Mouse (Mus musculus) heart, embryonic 11.5 days (tissue): ENCODE data around the gene Acot2. TPM values are rescaled to one million over a fixed set of nuclear protein-coding genes. Genes with fewer than 3 reads are reported as not detected.
A peak's percentile ranks its signal among the peaks of the same experiment; 100 is the strongest.
"Not testable (repeated sequence)": the region's sequence is repeated elsewhere in the genome, so short reads cannot be mapped to it uniquely, and the experiment has no call there.

ENCODE experiments used
- ATAC-seq: fragments of 200-750 bp; cut with Nextera tagmentation; replicated peaks from 2 replicates; pipeline ENCODE4 v1.8.0; 2017; ENCODE audit warnings: moderate library complexity; ENCODE audit not compliant: insufficient number of reproducible peaks, low FRiP score, low TSS enrichment
- H3K27ac ChIP-seq: fragments of 300-500 bp; sonication (generic); 2 replicates; pipeline ENCODE4 v1.5.1; 2014; ENCODE audit warnings: mild to moderate bottlenecking, low read depth, low read length
- H3K27me3 ChIP-seq: fragments of 300-500 bp; sonication (generic); 2 replicates; pipeline ENCODE4 v1.6.1; 2014; ENCODE audit warnings: mild to moderate bottlenecking, low read length, mixed read lengths; ENCODE audit not compliant: control insufficient read depth, insufficient read depth
- H3K36me3 ChIP-seq: fragments of 300-500 bp; sonication (generic); 2 replicates; pipeline ENCODE4 v1.6.1; 2014; ENCODE audit warnings: mild to moderate bottlenecking, low read length, moderate library complexity, mixed read lengths; ENCODE audit not compliant: control insufficient read depth, insufficient read depth
- H3K4me1 ChIP-seq: fragments of 300-500 bp; sonication (generic); 2 replicates; pipeline ENCODE4 v1.6.1; 2014; ENCODE audit warnings: low read length; ENCODE audit not compliant: control insufficient read depth, insufficient read depth
- H3K4me2 ChIP-seq: fragments of 300-500 bp; sonication (generic); 2 replicates; pipeline ENCODE4 v1.6.1; 2014; ENCODE audit warnings: mild to moderate bottlenecking, moderate library complexity
- H3K4me3 ChIP-seq: fragments of 300-500 bp; sonication (generic); 2 replicates; pipeline ENCODE4 v1.5.1; 2014; ENCODE audit warnings: low read depth, low read length
- H3K9ac ChIP-seq: fragments of 300-500 bp; sonication (generic); 2 replicates; pipeline ENCODE4 v1.6.1; 2014; ENCODE audit warnings: mild to moderate bottlenecking, low read depth, low read length, moderate library complexity
- H3K9me3 ChIP-seq: fragments of 300-500 bp; sonication (generic); replicated peaks from 2 replicates; pipeline ENCODE4 v1.6.1; 2016; ENCODE audit warnings: low read length; ENCODE audit not compliant: control insufficient read depth
- WGBS: fragments of 180-500 bp; shearing (Covaris S2); extraction: QIAGEN DNeasy Blood & Tissue Kit; methylation state at CpG from one replicate; pipeline ENCODE4 v1.1.7; 2014; ENCODE audit not compliant: insufficient replicate concordance; 5-methylcytosine and 5-hydroxymethylcytosine counted together
- polyA plus RNA-seq: library from polyadenylated mRNA; unstranded; fragments of >200 nt; fragmentation: Nextera tagmentation; extraction: Ambion mirVana; gene quantifications from 2 replicates; pipeline ENCODE4 v1.2.1, GENCODE M21; 2014

The Acot2 gene
- polyA plus RNA-seq, 1 experiment from 2014 or later, result 35.5 TPM

GRCm38 (mm10) chr12:83984752-83985151 lies 2.9 kb upstream of the Acot2 start, which contains the start of gene Heatr4:
Gene Heatr4 (minus strand): TSS chr12:83984852.
- 74% methylated on average over 4 of the region's 4 CpGs for WGBS
- Histone ChIP-seq H3K9me3 (no peaks in the 10 kb centered on the region), H3K36me3 (no peaks in the 10 kb centered on the region; the same call in 1 of the 2 replicates), H3K4me3 (no peak within 1 kb of the TSS), H3K9ac (no peak within 1 kb of the TSS), H3K4me2 (no peak within 1 kb of the TSS), H3K27ac (no peak within 1 kb of the TSS), H3K4me1 (peaks cover 10% of the 10 kb centered on the region), H3K27me3 (no peaks in the 10 kb centered on the region)
- ATAC-seq, result no peak

- no peak for ATAC-seq
- no peaks in the 10 kb centered on the region for H3K27me3 ChIP-seq
- H3K9me3 ChIP-seq, result no peaks in the 10 kb centered on the region
- no peaks in the 10 kb centered on the region; the same call in 1 of the 2 replicates for H3K36me3 ChIP-seq
- peak overlapping the region; percentile 94 for H3K27ac ChIP-seq
- peak overlapping the region; percentile 60 for H3K4me3 ChIP-seq
- peak overlapping the region; percentile 86; the same call in 1 of the 2 replicates for H3K9ac ChIP-seq
- H3K4me2 ChIP-seq, result peak overlapping the region; percentile 67
- H3K4me1 ChIP-seq, result peaks cover 10% of the 10 kb centered on the region
- WGBS, result 18% methylated on average over 8 of the region's 8 CpGs
These were observed 449 bp upstream of the Acot2 start for GRCm38 (mm10) chr12:83987242-83987582.

GRCm38 (mm10) chr12:83988483-83988882 lies 822 bp downstream of the Acot2 start:
- 72% methylated on average over 4 of the region's 4 CpGs for WGBS
- Histone ChIP-seq H3K4me2 (peak overlapping the region; percentile 67), H3K9ac (peak overlapping the region; percentile 86), H3K27ac (peak overlapping the region; percentile 94), H3K9me3 (no peaks in the 10 kb centered on the region), H3K27me3 (no peaks in the 10 kb centered on the region), H3K4me1 (peaks cover 7% of the 10 kb centered on the region), H3K36me3 (no peaks in the 10 kb centered on the region; the same call in 1 of the 2 replicates), H3K4me3 (peak overlapping the region; percentile 60)
- ATAC-seq, result no peak

GRCm38 (mm10) chr12:83989378-83989777 lies 1.7 kb downstream of the Acot2 start:
- ATAC-seq, result no peak
- 94% methylated on average over 4 of the region's 4 CpGs for whole genome bisulfite sequencing
- H3K9ac ChIP-seq, result no peak overlapping the region
- no peak overlapping the region for H3K27ac ChIP-seq
- no peak overlapping the region for H3K4me2 ChIP-seq
- H3K4me1 ChIP-seq, result peaks cover 7% of the 10 kb centered on the region
- no peak overlapping the region for H3K4me3 ChIP-seq
- no peaks in the 10 kb centered on the region for H3K9me3 ChIP-seq
- no peaks in the 10 kb centered on the region; the same call in 1 of the 2 replicates for H3K36me3 ChIP-seq
- no peaks in the 10 kb centered on the region for H3K27me3 ChIP-seq

GRCm38 (mm10) chr12:83997221-83997620 lies 9.6 kb downstream of the Acot2 start:
- Histone ChIP-seq H3K4me1 (peaks cover 3% of the 10 kb centered on the region; the same call in 1 of the 2 replicates), H3K9me3 (peaks cover 3% of the 10 kb centered on the region; the same call in 1 of the 2 replicates), H3K27me3 (no peaks in the 10 kb centered on the region), H3K36me3 (no peaks in the 10 kb centered on the region; the same call in 1 of the 2 replicates), H3K27ac (no peak overlapping the region), H3K4me2 (no peak overlapping the region), H3K9ac (no peak overlapping the region), H3K4me3 (no peak overlapping the region)
- ATAC-seq, result no peak
- 63% methylated on average over 2 of the region's 2 CpGs for WGBS

GRCm38 (mm10) chr12:83998341-83999107 lies 10.9 kb downstream of the Acot2 start:
- Histone ChIP-seq H3K4me2 (no peak overlapping the region), H3K27ac (no peak overlapping the region), H3K9me3 (peaks cover 5% of the 10 kb centered on the region; the same call in 1 of the 2 replicates), H3K27me3 (no peaks in the 10 kb centered on the region), H3K36me3 (no peaks in the 10 kb centered on the region; the same call in 1 of the 2 replicates), H3K9ac (no peak overlapping the region), H3K4me3 (no peak overlapping the region), H3K4me1 (peaks cover 3% of the 10 kb centered on the region; the same call in 1 of the 2 replicates)
- 47% methylated on average over 11 of the region's 11 CpGs for WGBS
- ATAC-seq, result no peak

GRCm38 (mm10) chr12:83999237-83999636 lies 11.6 kb downstream of the Acot2 start:
- H3K9me3 ChIP-seq, H3K36me3 ChIP-seq, H3K4me1 ChIP-seq, H3K4me2 ChIP-seq, H3K27me3 ChIP-seq, H3K9ac ChIP-seq, H3K4me3 ChIP-seq, H3K27ac ChIP-seq, ATAC-seq: not testable (repeated sequence)
- WGBS, result 47% methylated on average over 8 of the region's 8 CpGs

GRCm38 (mm10) chr12:84000418-84000817 lies 12.8 kb downstream of the Acot2 start:
- Histone ChIP-seq H3K27me3 (no peaks in the 10 kb centered on the region), H3K36me3 (no peaks in the 10 kb centered on the region), H3K27ac (no peak overlapping the region), H3K4me3 (no peak overlapping the region), H3K9me3 (peaks cover 5% of the 10 kb centered on the region; the same call in 1 of the 2 replicates), H3K4me2 (no peak overlapping the region), H3K9ac (no peak overlapping the region), H3K4me1 (peaks cover 3% of the 10 kb centered on the region; the same call in 1 of the 2 replicates)
- ATAC-seq, result no peak
- 59% methylated on average over 3 of the region's 3 CpGs for WGBS
